Mouse (Mus musculus) retina, postnatal 7 days (tissue): ENCODE data around the gene 1190005I06Rik.

Source experiments
- DNase-seq: peaks from one replicate; pipeline ENCODE4 v3.0.0-alpha.2; 2012; ENCODE audit warnings: low read depth, low spot score

1190005I06Rik gene

GRCm38 (mm10) chr8:120667561-120668373 is 20.3 kb upstream of the 1190005I06Rik start, which contains the start of the genes Gm27021 and Cox4i1:
TSS of gene Gm27021 (minus strand) at chr8:120668079.
TSS of gene Cox4i1 (plus strand) at chr8:120668222.
- peak; percentile 87 for DNase-seq

GRCm38 (mm10) chr8:120666807-120667470 is 19.5 kb upstream of the 1190005I06Rik start:
- no peak for DNase-seq

GRCm38 (mm10) chr8:120665726-120666455 is 18.5 kb upstream of the 1190005I06Rik start:
- DNase-seq: no peak

- DNase-seq: no peak
Observed at GRCm38 (mm10) chr8:120664566-120664965, 17.1 kb upstream of the 1190005I06Rik start.

GRCm38 (mm10) chr8:120657415-120657814 is 10.0 kb upstream of the 1190005I06Rik start:
- no peak for DNase-seq

GRCm38 (mm10) chr8:120656322-120657052 is 9.1 kb upstream of the 1190005I06Rik start:
- no peak for DNase-seq

GRCm38 (mm10) chr8:120644663-120645062 is 2.8 kb downstream of the 1190005I06Rik start:
- DNase-seq: no peak

GRCm38 (mm10) chr8:120642031-120642662 is 5.3 kb downstream of the 1190005I06Rik start:
- DNase-seq: no peak

GRCm38 (mm10) chr8:120641245-120641644 is 6.2 kb downstream of the 1190005I06Rik start:
- no peak for DNase-seq

- no peak for DNase-seq
Observed at GRCm38 (mm10) chr8:120634329-120634839, 13.0 kb downstream of the 1190005I06Rik start.

GRCm38 (mm10) chr8:120633665-120634271 is 13.7 kb downstream of the 1190005I06Rik start:
- no peak for DNase-seq

- no peak for DNase-seq
Observed at GRCm38 (mm10) chr8:120632969-120633664, 14.3 kb downstream of the 1190005I06Rik start.

- DNase-seq: no peak
Observed at GRCm38 (mm10) chr8:120631441-120632375, 15.7 kb downstream of the 1190005I06Rik start.

GRCm38 (mm10) chr8:120630848-120631247 is 16.6 kb downstream of the 1190005I06Rik start:
- DNase-seq: no peak

- DNase-seq: no peak
Observed at GRCm38 (mm10) chr8:120630031-120630430, 17.4 kb downstream of the 1190005I06Rik start.

- DNase-seq: no peak
Observed at GRCm38 (mm10) chr8:120627298-120627697, 20.1 kb downstream of the 1190005I06Rik start.

GRCm38 (mm10) chr8:120626461-120626860 is 21.0 kb downstream of the 1190005I06Rik start:
- DNase-seq: no peak

- DNase-seq: no peak
Observed at GRCm38 (mm10) chr8:120623608-120624007, 23.8 kb downstream of the 1190005I06Rik start.
